Mouse (Mus musculus) WW6 (cell line): ENCODE data around the gene Spsb1.

Experiments
- DNase-seq: peaks from one replicate; pipeline ENCODE4 v3.0.0-alpha.2; 2013; ENCODE audit warnings: low read depth, low spot score

The Spsb1 gene

GRCm38 (mm10) chr4:149913709-149914370 lies 41.0 kb downstream of the Spsb1 start:
- DNase-seq, result no peak

GRCm38 (mm10) chr4:149912451-149912850 lies 42.4 kb downstream of the Spsb1 start:
- DNase-seq, result no peak

GRCm38 (mm10) chr4:149910558-149910957 lies 44.3 kb downstream of the Spsb1 start:
- DNase-seq, result no peak

GRCm38 (mm10) chr4:149909551-149909950 lies 45.3 kb downstream of the Spsb1 start:
- DNase-seq, result no peak

- DNase-seq, result no peak
These were observed 45.9 kb downstream of the Spsb1 start for GRCm38 (mm10) chr4:149908923-149909322.

GRCm38 (mm10) chr4:149907656-149908055 lies 47.2 kb downstream of the Spsb1 start:
- no peak for DNase-seq

GRCm38 (mm10) chr4:149906921-149907320 lies 47.9 kb downstream of the Spsb1 start:
- DNase-seq, result no peak

- DNase-seq, result no peak
These were observed 49.4 kb downstream of the Spsb1 start for GRCm38 (mm10) chr4:149905302-149905974.

- no peak for DNase-seq
These were observed 51.8 kb downstream of the Spsb1 start for GRCm38 (mm10) chr4:149903026-149903425.

GRCm38 (mm10) chr4:149901349-149901782 lies 53.5 kb downstream of the Spsb1 start:
- no peak for DNase-seq

GRCm38 (mm10) chr4:149897661-149898260 lies 57.1 kb downstream of the Spsb1 start:
- no peak for DNase-seq

- no peak for DNase-seq
These were observed 58.8 kb downstream of the Spsb1 start for GRCm38 (mm10) chr4:149896024-149896538.

- no peak for DNase-seq
These were observed 59.6 kb downstream of the Spsb1 start for GRCm38 (mm10) chr4:149895226-149895625.

- no peak for DNase-seq
These were observed 60.5 kb downstream of the Spsb1 start for GRCm38 (mm10) chr4:149894300-149894699.

- DNase-seq, result no peak
These were observed 61.2 kb downstream of the Spsb1 start for GRCm38 (mm10) chr4:149893611-149894151.

- DNase-seq, result no peak
These were observed 63.5 kb downstream of the Spsb1 start for GRCm38 (mm10) chr4:149891172-149891960.

- no peak for DNase-seq
These were observed 64.3 kb downstream of the Spsb1 start for GRCm38 (mm10) chr4:149890551-149890950.

GRCm38 (mm10) chr4:149889851-149890250 lies 65.0 kb downstream of the Spsb1 start:
- DNase-seq, result no peak

GRCm38 (mm10) chr4:149888736-149889470 lies 65.9 kb downstream of the Spsb1 start:
- no peak for DNase-seq

- DNase-seq, result no peak
These were observed 66.7 kb downstream of the Spsb1 start for GRCm38 (mm10) chr4:149888156-149888555.
